Mouse (Mus musculus) liver, postnatal 0 days (tissue): ENCODE results near the gene Trim63.

Experiments used
- CTCF ChIP-seq: sonication (generic); IDR thresholded peaks from 2 replicates; pipeline ENCODE4 v1.5.1; 2016; ENCODE audit warnings: antibody characterized with exemption, low read depth
- EP300 ChIP-seq: IDR thresholded peaks from 2 replicates; pipeline ENCODE4 v1.6.1; 2016; ENCODE audit warnings: antibody characterized with exemption, low read depth, mild to moderate bottlenecking

GRCm38 (mm10) chr4:134310106-134310505 is 4.8 kb upstream of the Trim63 start:
- no peak for TF ChIP-seq CTCF
- TF ChIP-seq EP300: no peak
